Mouse (Mus musculus) CH12F3 (cell line): Measurements from ENCODE around the gene Kalrn.

Experiments
- in situ Hi-C: fragments of 300-500 bp; cut with MboI; formaldehyde crosslinking; loops from 2 replicates; pipeline ENCODE4 v1.14.3; 2020; ENCODE audit warnings: low sequenced_read_pairs

Gene Kalrn

DNA sequence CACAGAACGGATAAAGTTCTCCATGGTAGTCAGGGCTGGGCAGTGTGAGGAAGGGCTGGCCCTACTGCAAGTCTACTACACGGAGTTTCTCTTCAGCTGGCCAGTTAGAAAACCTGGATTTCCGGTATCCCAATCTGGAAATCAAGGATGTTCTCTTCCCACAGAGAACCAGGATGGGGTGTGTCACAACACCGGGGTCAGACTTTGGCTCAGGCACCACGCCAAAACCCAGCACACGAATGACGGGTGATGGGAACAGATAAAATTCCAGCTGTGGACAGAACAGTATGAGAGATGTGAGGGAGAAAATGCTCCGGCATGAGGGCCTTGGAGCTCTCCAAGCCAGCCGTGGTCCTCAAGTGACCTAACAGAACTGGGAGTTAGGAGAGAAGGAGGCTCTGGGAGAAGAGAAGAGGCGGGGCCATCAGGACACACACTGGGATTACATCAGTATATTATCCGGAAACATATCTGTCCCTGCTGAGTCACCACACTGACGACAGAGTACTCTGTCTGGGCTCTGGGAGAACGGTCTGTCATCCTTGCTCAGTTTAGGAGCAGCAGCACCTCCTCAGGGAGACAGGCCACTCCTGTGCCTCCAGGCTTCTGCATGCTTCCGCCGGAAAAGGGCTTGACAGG is 201.1 kb downstream of the Kalrn start:
- in situ Hi-C loops, result no loop called here

DNA sequence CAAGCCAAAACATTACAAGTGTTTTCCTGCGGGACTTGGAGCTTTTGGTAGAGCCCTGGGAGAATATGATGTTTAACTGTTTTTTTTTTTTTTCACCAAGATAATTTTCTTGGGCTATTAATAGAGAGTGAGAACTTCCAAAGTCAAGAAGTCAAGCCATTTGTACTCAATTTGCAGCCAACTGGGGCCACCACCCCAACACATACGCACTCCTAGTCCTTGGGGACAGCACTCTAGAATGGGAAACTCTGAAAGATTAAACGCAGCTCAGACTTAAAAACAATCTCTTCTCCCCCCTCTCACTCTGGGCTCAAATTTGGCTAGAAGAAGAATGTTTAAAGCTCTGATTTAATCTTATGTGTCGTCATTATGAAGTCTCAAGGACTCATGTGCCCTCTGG is 214.1 kb downstream of the Kalrn start:
- in situ Hi-C loops, result no loop called here

DNA sequence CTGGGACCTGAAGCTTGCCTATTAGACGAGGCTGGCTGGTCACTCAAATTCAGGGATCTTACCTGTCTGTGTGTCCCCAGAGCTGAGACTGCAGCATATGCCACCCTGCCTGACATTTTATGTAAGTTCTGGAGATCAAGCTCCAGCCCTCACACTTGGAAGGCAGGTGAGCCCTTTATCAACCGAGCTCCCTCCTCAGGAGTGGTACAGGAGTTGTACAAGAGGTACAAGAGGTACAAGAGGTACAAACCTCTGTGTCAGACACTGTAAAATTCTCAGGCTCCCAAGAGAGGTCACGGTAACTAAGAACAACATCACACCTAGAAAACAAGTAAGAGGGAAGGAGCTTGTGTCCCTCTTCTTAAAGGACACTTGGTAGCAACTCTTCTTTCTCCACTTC is 217.8 kb downstream of the Kalrn start:
- in situ Hi-C loops, result no loop called here

DNA sequence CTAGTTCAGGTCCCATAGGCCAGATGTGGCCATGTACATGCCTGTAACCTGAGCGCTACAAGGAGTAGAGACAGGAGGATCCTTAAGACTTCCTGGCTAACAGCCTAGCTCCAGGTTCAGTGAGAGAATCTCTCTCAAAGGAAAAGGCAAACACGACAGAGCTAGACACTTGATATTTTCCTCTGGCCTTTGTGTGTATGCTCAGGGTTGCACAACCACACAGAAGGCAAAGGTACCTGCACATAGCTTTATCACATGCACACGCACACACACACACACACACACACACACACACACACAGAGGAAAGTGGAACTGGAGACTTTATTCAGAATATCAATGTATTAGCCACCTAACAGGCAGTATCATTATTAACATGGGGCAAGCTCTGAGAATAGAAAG is 219.3 kb downstream of the Kalrn start:
- in situ Hi-C loops, result no loop called here

DNA sequence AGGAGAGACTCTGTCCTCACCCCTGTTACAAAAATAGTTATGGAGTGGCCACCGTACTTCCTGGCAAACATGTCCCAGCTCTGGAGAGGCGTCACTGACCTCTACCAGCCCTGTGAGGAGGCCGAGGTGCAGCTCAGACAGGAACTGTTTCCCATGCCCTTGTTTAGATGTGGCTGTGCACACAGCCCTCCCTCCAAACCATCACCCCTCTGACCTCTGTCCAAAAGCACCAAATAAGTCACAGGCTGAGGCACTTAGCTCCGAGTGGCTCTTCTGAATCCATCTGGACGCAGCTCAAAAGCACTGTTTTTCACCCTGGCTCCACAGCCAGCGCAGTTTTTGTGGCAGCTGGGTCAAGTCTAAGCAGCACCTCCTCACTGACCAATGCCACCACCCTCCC is 220.6 kb downstream of the Kalrn start:
- in situ Hi-C loops, result no loop called here

DNA sequence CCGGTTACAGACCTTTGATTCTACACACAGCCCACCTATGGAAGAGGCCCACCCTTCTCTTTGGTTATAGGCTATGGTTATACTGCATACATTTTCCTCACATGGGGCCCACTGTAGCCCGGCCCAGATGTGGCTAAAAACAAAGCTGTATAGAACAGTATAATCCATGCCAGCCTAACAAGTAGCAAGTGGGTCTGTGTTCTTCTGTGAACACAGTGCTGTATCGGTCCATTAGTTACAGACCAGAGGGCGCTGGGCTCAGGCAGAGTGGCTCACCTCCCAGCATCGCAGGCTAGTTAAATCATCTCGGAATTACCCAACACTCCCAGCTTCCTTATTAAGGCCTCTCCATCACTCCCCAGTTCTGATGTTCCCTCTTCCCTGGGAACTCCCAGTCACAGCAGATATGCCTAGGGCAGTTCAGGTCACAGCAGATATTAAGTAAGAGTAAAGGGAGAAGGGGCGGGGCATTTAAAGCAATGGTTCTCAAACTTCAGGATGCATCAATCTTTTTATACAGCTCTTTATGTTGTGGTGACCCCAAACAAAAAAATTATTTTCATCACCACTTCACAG is 221.7 kb downstream of the Kalrn start:
- in situ Hi-C loops, result no loop called here

DNA sequence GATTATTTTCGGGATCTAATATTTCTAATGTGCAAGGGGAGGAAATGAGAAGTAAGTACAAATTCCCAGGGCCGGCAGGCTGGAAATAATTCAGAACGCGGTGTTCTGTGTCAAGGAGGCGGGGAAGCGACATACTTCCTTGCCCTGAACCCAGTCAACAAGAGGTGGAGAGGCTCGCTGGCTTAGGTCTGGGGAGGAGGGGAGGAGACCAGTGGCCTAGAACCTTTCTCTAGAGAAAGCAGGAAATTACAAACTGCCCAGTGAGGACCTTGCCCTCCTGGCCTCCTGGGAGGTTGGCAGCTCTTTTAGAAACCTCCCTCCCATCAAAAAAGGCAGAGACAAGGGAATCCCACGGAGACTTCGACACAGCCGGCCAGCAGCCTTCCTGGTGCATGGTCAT is 225.8 kb downstream of the Kalrn start:
- in situ Hi-C loops, result no loop called here

DNA sequence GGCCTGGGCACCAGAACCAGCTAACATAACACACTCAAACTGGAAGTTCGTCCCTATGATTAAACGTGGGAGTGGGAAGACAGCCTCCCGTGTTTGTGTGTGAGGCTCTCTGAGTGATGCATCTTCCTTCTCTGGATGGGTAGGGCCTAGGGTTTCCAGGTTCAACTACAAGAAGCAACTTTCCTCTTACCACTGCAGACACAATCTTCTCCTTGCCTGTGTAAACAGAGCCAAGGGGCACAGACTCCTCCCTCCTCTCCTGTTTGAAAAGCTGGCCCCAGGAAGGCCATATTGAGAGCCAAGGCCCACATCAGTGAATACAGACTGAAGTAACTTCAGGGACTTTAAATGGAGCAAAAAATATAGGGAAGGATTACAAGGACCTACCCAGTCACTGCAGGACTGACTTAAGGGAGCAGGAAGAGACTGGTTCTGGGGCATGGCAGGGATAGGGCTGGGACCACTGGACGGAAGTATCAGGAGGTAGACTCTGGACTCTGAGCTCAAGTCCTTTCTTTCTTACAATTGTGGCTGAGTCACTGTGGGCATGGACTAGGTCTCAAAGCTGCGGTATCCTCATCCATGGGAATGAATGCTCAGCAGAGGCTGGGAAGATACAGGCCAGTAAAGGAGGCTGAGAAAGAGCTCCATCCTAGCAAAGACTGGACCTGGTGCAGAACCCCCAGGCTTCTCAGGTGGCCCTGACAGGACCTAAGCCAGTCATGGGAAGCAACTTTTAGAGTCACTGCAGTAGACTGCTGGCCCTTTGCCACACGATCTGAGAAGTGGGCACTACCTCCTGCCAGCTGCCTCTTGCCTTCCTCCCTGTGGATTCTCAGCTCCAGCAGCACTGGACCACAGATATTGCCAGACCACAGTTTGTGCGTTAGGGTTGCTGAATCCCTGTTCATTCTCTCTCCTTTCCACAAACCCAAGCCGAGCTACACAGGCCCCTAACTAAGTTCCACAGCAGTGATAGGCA is 228.1 kb downstream of the Kalrn start:
- in situ Hi-C loops, result no loop called here

DNA sequence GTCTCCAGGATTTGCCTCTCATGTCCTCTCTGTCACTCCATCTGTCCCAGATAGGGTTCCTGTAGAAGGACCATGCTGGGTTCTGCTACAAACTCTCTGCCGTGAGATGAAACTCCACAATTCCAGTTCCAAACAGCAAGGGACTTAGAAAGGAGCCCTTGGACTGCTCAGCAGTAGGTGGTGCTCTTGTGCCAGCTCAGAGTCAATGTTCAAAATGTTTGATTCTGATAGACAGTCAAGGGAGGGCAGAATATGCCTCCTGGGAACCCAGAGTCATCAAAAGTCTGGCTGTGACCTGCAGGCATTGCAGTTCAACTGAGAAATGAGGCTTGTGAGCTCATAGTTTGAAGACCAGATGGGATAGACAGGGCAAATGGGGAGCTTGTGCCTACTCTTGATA is 229.4 kb downstream of the Kalrn start:
- in situ Hi-C loops, result no loop called here

DNA sequence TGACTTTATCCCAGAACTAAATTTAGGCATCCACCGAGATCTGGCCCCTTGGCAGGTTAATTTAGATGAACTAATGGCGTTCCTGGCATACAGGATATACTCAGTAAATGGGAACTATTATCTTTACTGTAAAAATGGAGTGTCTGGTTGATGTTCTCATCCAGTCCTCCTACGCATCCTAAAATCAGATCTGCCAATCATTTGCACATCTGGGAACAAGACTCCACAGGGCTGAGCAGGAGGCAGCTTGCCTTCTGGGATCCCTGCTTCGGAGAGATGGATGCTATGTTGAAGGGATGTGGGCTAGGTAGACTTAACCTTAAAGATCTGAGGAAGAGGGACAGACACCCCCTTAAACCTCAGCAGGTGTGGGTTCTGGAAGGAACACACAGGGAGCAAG is 230.2 kb downstream of the Kalrn start:
- in situ Hi-C loops, result no loop called here

DNA sequence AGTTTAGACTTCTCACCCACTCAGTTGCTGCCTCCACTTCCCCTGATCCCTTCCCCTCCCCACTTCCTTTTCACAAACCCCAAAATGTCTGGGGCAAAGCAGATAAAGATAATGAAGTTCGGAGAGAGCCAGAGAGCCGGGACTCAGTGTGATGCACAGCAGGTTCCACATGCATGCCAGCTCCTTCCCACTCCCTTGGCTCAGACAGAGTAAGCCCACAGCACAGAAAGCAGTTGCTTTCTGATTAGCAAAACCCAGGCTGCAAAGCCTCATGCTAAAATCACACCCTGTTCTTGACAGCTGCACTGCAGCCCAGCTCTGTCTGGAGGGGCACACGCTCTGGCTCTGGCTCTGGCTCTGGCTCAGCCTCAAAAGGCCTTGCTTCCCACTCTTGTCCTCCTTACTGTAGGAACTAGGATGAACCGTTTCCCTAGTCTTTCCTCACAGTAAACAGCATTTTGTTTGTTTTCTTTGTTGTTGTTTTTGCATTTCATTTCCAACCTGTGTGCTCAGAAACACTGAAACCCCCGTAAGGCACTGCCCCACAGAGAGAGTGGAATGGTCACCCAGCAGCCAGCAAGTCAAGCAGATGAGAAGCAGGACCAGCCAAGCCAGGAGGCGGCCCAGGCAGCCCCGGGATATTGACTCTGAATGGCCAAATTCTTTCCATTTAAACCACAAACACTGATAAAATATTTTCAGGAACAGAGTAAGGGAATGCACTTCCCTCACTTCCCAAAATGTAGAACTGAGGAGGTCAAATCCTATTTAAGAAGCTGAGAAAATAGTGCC is 230.8 kb downstream of the Kalrn start:
- in situ Hi-C loops, result no loop called here

DNA sequence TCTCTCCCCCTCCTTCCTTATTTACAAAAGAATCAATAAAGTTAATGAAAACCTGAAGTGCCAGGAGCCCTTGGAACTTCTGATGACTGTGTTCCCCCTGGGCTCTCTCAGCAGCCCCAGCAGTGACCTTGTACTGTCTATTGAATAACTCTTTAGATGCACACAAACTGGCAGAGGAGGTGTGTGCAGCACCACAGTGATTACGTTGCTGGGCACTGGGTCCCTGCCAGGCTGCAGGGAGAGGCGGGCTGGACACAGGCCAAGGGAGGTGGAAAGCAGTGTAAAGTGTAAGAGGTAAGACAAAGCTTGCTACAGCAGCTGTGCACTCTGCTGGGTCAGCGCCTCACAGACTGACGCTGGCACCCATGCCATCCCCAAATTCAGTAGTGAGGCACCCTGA is 238.4 kb downstream of the Kalrn start:
- in situ Hi-C loops, result no loop called here

DNA sequence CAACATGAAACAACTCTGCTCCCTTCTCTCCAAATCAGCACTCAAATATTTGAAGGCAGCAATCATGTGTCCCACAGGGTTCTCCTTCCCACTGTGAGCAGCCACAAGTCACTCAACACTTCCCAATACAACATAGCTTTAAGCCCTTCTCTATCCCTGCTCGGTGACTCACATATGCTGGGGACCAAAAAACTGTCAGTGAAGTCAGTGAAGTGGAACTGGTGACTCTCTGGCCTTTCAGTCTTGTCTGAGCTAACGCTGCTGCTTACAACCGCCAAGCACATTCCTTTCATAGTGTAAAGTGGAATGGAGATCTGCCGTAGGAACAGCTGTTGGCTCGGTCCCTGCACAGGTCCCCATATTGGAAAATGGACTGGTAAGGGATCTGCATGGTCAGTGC is 241.7 kb downstream of the Kalrn start:
- in situ Hi-C loops, result no loop called here

DNA sequence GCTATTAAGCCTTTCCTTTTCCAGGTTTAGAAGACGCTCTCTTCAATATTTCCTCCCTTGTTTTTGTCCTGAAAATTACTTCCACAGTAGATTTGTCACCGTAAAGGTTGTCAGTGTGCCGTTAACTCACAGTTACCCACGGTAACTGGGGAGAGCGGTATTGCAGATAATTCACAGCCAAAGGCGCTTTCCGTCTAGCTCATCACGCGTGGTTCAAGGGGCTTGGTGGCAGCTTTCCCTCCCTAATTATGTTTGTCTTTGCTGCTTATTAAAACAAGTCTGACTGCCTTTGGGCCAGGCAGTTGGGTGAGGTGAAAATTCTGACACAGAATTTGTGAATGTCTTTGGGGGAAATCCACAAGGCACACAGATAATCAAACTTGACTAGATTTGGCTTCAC is 243.5 kb downstream of the Kalrn start:
- in situ Hi-C loops, result no loop called here

DNA sequence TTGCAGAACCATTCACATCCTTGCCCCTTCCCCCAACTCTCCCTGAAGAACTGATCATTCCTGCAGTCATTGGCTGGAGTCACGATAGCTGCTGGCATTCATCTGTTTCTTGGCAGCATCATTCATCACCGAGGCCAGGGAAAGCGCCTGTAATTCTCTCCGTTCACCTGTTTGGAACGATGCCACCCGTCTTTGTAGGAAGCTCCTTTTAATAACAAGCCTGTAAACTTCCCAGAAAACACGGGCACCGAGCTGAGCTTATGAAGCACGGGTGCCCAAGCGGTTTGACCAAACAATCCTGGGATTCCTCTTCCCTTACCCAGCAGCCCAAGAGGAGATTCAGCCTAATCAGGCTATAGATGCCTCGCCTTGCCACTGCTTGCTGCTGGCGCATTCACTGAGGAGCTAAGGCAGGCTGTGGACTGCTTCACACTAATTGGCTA is 243.9 kb downstream of the Kalrn start:
- in situ Hi-C loops, result no loop called here

DNA sequence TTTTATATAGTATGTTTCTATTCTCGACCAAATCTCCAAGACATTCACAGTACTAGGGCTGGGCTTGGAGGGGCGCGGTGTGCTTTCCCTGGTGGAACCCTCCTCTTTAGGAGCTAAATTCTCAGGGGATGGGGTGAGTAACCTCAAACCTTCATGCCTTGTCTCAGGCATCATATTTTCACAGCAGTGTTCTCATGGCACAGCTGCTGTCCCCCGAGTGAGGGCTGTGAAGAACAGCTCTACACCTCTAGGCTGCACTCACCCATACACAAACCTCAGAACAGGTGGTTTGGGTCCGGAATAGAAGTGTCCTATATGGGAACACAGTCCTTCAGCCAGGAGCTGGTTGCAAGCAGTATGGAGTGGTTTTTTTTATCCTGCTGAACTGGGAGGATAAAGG is 245.4 kb downstream of the Kalrn start:
- in situ Hi-C loops, result no loop called here

DNA sequence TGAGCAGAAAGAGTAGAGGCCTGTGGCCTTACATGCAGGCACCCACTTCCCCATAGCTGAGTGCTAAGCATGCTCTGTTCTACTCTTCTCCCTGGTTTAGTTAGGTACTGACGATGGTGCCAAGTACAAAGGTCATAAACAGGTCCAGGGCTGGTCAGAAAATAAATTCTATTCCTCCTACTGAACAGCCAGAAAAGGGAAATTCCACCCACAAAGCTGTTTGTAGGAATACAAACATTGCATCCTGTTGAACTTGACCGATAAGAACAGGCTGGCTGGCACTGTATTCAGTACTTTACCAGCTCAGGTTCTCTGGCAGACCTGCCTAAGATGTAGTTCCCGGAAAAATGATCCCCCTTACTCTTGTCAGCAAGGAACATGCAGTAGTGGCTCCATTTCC is 247.5 kb downstream of the Kalrn start:
- in situ Hi-C loops, result no loop called here

DNA sequence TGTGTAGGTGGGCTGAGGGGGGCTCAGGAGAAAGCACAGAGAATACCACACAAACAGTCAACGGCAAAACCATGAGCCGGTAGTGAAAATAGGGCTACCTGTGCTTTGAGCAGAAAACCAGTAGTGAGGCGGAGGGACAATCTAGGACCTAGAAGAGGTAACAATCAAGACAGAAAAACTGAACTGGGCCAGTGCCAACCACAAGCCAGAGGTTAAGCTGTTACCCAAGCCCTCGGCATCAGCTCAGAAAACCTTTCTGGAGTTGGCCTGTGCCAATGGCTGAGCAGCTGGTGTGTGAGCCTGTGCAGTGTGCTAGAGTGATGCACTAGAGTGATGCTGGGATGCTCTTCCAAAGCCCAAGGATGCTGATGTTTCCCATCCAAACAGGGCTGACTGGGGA is 248.2 kb downstream of the Kalrn start:
- in situ Hi-C loops, result no loop called here

DNA sequence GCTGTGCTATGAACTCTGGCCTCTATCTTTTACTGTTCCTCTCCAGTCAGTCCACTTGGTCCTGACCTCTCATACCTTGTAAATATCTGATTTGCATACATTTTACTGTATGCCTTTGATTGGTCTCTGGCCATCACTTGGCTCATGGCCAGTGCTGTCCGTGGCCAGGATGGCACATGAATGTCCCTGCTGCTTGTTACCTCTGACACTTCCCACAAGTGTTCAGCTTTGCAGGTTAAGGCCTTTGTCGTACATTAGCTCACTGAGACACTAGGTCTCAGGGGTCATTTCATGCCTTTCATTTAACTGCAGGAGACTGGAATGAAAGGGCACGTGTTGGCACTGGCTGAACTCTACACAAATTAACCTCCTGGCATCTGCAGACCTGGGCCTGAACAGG is 248.6 kb downstream of the Kalrn start:
- in situ Hi-C loops, result no loop called here

DNA sequence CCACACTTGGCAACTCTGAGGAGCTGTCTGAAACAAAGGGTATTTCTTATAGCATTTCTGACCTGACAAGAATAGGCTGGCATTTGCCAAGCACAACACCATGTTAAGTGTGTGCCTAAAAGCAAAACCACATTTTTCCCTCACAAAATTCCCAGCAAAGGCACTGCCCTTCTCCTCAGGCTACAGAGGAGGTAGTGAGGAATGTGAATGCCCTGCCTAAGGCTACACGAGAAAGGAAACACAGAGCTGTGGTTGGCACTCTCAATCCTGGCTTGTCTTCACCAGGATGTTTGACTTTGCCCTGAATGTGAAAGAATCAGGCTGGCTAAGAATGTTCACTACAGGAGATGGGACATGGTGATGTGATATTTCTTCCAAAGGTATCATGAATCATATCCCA is 249.8 kb downstream of the Kalrn start:
- in situ Hi-C loops, result no loop called here

DNA sequence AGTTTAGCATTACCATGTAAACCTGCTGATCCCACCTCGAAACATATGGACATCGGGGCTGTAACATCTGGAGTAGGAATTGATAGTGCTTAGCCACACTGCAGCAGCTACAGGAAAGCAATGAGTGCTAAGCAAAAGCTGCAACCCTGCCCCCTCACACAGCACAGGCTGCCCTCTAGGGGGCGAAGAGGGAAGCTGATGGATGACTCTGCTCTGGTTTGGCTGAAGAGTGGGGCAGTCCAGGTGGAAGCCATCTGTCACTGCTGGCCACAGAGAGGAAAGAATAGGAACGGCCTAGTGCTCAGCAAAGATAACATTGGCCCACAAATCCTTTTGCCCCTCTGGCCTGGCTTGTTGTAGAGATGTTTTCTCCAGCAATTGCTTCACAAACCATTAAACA is 250.8 kb downstream of the Kalrn start:
- in situ Hi-C loops, result no loop called here
